Mouse (Mus musculus): ENCODE measurements around the gene Tmem88b.

The Tmem88b gene

DNA sequence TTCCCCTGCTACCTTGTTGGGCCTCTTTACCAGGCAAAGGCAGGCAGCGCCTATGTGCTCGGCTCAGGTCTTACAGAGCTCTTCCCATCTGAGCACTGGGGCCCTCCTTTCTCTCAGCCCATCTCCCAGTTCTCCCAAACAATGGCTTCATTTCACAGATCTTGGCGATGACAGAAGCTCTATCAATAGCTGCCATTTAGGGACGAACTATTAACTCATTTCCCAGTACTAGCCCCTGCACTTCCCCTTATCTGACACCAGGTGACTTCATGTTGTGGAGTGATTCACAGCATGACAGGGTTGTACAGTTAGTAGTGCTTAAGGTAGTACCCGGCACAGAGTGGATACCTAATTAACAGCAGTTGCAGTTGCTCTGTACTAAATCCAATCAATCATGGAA is at the start of gene Tmem88b:
Gene Tmem88b (minus strand): TSS at position 56 of the 400 bp plus-strand sequence.
- no peak for DNase-seq (ENCODE audit: low read depth, low spot score)

DNA sequence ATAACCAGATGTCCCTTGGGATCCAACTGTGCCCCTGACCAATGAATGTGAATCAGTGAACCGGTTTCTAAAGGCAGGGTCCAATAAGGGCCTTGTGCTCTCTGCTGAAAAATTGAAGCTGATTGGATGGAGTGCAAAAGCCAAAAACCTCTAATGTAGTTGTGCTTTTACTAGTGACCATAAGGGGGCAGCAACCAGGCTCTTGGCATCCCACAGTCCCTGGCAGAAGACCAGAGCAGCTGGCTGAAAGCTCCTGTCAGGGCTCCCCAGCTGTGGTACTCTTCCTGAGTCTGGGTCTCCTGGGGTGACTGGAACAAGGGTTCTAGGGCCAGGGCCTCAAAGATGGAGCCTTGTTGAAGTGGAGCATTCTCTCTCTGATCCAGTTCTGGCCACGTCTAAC is 48.2 kb upstream of the Tmem88b start:
- DNase-seq (ENCODE audit: low read depth, low spot score), result peak; percentile 83

DNA sequence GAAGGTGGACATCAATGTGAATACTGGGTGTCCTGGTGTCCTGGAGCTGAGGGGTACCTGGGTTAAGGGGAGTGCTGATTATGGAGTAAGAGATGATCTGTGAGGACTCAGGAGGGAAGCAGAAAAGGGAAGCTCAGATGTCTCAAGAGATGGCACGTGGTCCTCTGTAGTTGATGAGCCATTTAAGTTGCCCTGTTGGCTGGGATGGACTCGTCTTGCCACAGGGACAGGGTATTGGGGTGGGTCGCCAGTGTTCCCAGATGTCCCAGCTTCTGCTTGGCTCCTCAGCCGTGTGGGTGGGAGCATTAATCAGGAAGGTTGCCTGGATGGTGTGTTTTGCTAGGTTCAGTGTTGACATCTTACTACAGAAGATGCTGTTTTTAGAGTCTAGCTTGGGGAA is 47.6 kb upstream of the Tmem88b start:
- no peak for DNase-seq (ENCODE audit: low read depth, low spot score)

DNA sequence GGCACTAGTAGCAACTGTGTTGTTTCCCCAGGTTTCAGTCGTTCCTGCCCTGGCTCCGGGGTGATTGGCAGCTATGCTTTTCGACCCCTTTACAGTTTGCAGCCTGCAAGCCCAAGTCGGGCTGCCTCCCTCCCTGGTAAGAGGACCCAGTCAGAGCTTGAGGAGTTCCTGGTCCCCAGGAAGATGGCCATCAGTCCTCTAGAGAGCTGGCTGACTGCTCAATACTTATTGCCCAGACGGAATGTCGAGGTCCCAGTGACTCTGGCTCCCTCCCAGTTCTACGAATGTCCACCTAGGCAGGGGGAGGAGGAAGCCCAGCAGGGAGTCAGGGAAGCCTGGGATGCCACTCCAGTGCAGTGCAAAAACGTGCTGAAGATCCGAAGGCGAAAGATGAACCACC is 46.6 kb upstream of the Tmem88b start:
- DNase-seq (ENCODE audit: low read depth, low spot score), result no peak

DNA sequence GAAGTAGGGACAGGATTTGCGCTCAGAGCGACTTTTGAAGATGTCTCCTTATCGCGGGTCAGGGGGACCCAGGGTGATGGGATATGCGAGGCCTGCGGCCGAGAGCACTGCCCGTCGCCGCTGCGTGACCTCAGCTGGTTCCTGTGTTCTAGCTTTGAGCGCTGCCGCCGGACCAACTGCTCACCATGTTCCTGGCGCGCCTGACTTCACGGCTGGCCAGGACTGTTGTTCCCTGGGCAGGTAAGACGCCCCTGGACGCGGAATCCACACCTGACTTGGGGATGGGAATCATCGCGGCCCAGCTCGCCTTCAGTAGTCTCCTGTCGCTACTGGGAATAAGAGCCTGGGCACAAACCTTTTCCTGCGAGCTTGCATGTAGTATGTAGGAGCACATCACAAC is 46.2 kb upstream of the Tmem88b start:
- DNase-seq (ENCODE audit: low read depth, low spot score), result no peak

DNA sequence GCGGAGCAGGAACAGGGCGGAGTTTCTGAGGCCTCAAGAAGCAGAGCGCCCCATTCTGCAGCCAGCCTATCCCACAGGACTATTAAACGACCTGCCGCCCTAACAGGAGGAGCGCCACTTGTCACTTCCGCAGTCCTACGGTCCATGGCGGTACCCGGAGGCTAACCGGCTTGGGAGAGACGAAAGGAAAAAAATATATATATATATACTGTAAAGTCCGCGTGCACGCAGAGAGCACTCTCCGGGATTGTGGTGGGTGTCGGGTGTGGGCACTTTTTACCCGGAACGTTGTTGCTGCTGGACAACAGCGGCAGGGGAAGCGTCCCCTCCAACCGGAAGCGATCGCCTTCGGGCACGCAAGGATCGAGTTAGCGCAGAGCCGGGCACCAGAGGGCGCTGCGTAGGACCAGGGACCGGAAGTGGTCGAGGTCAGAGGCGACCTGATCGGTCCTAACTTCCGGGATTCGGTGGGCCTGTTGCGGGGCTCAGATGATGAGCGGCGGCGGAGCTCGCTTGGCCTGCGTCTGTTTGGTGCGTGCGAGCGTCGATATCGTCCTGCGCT is 45.6 kb upstream of the Tmem88b start, which contains the start of gene Aurkaip1:
Gene Aurkaip1 (plus strand): TSS at position 68 of the 562 bp plus-strand sequence.
- peak; percentile 92 for DNase-seq (ENCODE audit: low read depth, low spot score)

DNA sequence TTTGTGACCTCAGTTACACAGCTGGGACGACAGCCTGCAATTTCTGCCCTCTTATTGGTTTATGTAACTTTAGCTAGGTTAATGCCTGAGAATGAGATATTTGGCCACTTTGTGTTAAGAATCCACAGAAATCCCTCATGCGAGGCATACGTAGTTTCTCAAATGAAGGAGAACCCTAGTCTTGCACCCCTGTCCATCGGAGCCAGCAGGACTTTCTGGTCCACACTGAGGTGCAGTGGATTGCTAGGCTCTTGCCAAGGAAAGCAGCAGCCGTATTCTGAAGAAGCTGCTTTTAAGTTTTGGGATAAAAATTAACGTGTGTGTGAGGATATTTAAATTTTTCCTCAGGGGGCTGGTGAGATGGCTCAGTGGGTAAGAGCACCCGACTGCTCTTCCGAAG is 44.9 kb upstream of the Tmem88b start:
- no peak for DNase-seq (ENCODE audit: low read depth, low spot score)

DNA sequence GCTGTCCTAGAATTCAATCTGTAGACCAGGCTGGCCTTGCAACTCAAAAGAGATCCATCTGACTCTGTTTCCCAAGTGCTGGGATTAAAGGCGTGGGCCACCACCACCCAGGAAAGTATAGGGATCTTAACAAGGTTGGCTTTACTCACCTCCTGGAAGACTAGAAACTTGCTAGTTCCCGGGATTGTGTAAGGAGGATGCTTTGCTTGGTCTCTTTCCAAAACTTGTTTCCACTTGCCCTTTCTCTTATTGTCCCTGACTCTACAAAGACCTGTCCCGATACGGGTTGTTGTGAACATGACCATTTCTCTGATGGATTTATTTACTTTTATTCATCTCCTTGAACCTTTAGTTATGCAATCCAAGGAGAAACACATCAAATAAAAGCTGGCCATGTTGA is 44.2 kb upstream of the Tmem88b start:
- no peak for DNase-seq (ENCODE audit: low read depth, low spot score)

DNA sequence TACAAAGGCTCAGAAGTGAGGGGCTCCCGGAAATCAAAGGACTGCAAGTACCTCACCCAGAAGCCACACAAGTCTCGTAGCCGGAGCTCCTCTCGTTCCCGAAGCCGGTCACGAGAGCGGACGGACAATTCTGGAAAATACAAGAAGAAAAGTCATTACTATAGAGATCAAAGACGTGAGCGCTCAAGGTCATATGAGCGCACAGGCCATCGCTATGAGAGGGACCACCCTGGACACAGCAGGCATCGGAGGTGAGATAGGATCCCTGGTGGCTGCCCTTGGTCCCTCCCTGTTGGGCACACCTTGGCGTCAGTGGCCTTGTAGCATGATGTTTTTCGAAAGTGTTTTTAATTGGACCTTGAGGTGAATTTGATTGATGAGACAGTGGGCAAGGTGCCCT is 37.8 kb upstream of the Tmem88b start:
- no peak for DNase-seq (ENCODE audit: low read depth, low spot score)

DNA sequence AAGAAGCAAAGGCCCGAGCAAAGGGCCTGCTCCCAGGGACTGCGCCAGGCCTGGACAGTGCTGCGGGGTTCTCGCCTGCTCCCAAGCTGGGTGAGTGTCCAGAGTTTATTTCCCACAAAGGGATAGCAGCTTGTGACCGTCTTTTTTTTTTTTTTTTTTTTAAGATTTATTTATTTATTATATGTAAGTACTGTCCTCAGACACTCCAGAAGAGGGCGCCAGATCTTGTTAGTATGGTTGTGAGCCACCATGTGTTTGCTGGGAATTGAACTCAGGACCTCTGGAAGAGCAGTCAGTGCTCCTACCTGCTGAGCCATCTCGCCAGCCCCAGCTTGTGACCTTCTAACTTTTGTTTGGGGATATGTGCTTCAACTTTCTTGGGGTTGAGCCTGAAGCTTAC is 35.4 kb upstream of the Tmem88b start:
- DNase-seq (ENCODE audit: low read depth, low spot score), result peak; percentile 67

DNA sequence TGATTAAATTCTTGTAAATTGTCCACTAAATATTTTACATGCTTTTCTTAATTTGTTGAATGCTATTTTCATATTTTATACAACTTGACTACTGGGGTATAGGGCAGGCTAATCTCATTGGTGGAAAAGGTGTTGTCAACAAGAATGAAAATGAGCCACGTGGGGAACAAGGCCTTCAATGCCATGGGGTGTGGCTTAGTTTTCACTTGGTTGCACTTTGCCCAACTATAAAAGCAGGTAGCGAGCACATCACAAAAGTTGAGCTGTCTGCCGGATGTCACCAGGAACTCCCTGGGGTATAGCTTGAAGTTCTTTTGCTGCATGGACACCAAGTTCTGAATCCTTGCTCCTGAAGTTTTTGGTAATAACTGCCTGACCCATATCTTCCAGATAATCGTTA is 31.9 kb upstream of the Tmem88b start:
- DNase-seq (ENCODE audit: low read depth, low spot score), result no peak

DNA sequence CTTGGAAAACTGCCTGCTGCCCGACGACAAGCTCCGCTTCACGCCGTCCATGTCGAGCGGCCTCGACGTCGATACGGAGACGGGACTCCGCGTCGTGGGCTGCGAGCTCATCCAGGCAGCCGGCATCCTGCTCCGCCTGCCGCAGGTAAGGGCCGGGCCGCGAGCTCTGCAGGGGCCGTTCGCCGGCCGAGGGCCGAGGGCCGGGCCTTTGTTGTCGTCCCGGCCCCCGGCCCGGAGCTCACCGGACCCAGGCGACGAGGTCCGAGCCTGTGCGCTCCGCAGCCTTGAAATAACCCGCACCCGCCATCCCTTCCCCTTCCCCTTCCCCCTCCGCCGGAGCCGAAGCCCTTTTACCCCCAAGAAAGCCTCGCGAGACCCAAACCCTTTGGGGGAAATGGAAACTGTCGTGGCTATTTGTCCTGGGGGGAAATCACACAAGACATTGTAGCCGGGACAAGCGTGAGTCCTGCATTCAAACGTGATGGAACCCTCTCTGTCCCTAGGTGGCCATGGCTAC is 27.0 kb upstream of the Tmem88b start:
- DNase-seq (ENCODE audit: low read depth, low spot score), result peak; percentile 49

DNA sequence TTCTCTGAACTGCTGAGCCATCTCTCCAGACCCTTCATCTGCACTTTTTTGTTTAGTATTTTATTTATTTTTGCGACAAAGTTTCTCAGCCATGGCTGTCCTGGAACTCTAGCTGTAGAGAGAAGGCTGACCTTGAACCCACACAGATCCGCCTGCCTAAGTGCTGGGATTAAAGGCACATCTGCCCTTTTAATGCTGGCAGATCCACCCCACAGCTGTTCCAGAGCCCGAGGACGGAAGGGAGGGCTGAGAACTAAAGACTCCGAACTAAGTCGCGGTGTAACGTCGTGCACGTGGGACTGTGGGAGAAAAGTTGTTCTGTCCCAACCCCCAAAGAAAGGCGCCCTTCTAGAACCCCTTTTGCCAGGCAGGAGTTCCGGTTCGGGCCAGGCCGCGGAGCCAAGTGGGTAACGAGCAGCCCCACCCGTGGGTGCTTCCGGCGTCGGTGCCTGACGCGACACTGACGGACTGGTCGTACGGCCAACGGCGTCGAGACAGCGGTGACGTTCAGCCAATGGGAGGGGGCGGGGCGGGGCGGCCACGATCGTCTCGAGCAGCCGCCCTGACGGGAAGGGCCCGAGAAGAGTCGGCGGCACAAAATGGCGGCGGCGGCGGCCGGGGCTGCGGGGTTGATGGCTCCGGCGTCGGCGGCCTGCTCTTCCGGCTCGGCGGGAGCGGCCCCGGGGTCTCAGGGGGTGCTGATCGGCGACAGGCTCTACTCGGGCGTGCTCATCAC is 26.4 kb upstream of the Tmem88b start, which contains the start of gene Ccnl2:
Gene Ccnl2 (plus strand): TSS at position 561 of the 736 bp plus-strand sequence.
- peak; percentile 99 for DNase-seq (ENCODE audit: low read depth, low spot score)

DNA sequence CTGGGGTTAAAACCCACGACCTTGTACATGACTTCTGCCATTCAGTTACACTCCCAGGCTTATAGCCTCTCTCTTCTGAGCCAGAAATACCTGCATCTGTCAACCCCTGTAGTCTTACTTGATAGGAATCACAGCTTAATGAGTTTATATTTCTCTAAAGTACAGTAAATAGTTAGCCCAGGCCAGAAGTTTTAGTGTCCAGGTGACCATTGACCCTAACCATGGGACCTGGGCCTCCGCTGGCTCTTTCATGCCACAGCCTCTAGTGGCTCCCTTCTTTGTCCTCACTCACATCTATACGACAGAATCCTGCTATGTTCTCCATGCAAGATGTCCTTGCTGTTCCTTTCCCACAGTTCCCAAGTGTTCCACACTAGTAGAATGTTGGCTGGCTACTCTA is 22.2 kb upstream of the Tmem88b start:
- DNase-seq (ENCODE audit: low read depth, low spot score), result no peak

DNA sequence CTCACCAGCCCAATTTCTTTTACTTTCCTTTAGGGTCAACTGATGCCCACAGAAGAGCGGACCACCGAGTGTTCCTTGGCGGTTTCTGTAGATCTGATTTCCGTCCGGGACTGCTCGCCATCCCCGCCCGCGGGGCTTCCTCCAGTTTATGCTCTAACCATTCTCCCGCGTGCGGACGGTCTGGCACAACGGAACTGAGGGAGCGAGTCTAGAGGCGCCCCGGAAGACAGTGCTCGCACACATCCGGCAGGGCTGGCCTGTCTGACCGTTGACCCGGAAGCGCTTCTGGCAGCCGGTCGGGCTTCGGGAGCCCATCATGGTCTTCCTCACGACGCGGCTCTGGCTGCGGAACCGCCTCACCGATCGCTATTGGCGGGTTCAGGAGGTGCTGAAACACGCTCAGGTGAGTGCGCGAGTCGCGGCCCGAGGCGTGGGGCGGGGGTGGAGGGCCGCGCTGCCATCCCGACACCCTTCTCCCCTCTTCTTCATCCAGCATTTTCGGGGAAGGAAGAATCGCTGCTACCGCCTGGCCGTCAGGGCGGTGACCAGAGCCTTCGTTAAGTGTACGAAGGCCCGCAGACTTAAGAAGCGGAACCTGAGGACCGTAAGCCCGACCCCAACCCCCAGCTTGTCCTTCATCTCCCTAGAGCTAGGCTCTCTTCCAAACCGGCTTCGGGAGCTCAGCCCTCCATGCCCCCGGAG is 17.8 kb upstream of the Tmem88b start:
- DNase-seq (ENCODE audit: low read depth, low spot score), result peak; percentile 97

DNA sequence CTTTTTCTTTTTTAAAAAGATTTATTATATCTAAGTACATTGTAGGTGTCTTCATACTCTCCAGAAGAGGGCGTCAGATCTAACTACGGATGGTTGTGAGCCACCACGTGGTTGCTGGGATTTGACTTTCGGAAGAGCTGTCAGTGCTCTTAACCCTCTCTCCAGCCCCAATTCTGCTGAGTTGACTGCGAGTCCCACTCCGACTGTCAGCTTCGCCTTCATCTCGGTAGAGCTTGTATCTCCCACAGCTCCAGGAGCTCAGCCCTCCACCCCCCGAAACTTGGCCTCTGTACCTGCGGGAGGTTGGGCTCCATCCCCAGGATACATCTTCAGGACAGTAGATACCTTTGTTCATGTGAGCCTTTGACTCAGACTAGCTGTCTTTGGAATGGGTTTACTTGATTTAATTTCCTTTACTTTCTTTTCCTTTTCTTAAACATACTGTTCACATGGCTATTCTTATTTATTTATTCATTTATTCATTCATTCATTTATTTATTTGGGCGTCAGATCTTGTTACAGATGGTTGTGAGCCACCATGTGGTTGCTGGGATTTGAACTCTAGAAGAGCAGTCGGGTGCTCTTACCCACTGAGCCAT is 17.2 kb upstream of the Tmem88b start, which contains the start of gene Mrpl20:
Gene Mrpl20 (plus strand): TSS at position 138 of the 599 bp plus-strand sequence.
- DNase-seq (ENCODE audit: low read depth, low spot score), result peak; percentile 64

DNA sequence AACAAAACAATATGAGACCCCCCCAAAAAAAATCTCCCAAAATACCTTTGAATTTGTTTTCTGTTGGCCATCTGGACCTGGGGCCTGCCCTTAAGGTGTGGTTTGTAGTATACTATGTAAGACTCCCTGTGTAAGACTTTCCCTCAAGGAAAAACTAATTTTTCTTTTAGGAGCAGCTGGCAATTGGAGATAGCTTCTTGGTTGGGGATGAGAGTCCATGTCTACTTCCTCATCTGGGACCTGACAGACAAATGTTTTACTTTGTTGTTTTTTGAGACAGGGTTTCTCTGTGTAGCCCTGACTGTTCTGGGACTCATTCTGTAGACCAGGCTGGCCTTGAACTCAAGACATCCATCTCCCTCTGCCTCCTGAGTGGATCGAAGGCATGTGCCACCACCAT is 16.4 kb upstream of the Tmem88b start:
- no peak for DNase-seq (ENCODE audit: low read depth, low spot score)

DNA sequence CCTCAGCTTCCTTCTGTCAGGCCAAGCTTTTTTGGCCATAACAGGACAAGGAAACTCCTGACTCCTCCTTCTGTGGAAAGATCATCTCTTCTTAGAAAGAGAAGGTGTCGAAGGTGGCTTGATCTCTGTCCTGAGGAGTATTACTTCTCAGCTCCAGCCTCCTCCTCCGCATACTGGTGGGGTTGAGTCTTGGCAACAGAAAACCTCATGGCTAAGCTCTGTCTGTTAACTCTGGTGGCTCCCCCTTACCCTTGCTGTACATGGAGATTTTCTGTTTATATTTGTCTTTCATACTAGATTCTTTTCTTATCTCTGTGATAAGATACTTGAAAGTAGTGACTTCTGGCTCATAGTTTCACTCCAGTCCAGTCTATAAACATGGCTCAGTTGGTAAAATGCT is 8.1 kb upstream of the Tmem88b start:
- DNase-seq (ENCODE audit: low read depth, low spot score), result no peak

DNA sequence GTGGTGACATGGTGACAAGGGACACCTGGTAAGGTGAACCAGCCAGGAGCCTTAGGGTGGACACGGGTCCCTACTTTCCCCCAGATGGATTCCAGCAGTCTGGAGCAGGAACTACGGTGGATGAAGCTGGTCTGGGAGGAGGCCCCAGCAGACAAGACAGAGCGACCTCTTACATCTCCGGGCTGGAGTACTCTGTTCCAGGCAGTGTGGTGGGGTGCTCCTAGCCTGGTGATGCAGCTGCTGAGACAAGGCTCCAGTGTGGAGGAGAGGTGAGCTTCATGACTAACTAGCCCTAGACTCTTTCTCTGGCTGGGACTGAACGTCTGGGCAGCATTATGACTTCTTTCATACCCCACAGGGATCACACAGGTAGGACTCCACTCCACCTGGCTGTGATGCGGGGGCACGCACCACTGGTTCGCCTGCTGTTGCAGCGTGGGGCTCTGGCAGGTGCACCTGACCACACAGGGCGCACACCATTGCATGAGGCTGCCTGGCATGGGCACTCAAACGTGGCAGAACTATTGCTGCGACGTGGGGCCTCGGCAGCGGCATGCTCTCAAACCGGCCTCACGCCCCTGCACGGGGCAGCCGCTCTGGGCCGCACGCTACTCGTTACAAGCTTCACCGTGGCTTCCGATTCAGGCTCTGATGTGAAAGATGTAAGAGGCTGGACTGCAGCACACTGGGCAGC is 5.7 kb upstream of the Tmem88b start:
- no peak for DNase-seq (ENCODE audit: low read depth, low spot score)

DNA sequence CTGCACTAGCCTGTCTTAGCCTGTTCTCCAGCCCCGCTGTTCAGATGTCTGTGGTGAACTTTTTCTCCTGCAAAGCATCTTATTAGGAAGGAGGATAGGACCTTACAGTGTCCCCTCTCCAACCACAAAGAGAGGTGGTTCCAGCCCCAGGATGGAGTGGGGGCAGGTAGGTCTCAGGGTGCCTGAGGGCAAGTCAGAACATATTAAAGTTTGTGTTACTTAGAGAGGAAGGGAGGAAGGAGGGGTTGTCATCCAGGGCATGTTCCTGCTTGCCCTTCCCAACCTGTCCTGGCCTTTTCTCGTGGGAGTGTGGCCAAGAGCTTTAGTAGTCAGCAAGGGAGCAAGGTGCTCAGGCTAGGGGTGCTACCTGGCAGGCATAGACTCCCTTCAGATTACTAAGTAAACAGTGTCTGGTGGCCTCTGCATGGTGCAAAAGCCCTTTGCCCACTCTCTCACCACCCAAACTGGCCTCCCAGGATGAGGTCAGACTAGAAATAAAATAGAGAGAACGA is 5.0 kb upstream of the Tmem88b start:
- DNase-seq (ENCODE audit: low read depth, low spot score), result no peak

DNA sequence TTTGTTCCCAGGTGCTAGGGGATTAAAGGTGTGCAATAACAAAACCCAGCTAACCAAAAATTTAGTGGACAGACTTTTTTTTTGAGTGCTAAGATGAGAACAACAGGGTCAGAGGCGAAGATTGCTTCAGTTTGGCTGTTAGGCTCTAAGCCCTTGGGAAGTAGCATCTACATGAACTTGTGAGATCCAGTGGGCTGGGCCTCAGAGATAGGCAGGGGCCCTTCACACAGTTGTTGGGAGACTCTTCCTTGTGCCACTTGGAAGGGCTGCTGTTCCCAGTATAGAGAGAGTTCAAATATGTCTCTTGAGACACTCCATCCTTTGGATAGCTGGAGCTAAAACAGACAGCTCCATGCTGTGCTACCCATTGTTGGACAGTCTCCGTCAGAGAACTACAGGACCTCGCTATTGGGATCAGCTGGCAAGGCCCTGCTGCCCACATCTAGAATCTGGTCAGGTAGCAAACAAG is 4.4 kb upstream of the Tmem88b start, which contains the start of gene Ankrd65:
Gene Ankrd65 (plus strand): TSS at position 419 of the 469 bp plus-strand sequence.
- no peak for DNase-seq (ENCODE audit: low read depth, low spot score)
